Mouse (Mus musculus): ENCODE data around the gene Prm3. TPM values are rescaled to one million over a fixed set of nuclear protein-coding genes. Genes with fewer than 3 reads are reported as not detected.

The Prm3 gene
- total RNA-seq (2023), result not detected

GRCm38 (mm10) chr16:10790702-10791101 is at the start of gene Prm3:
Gene Prm3, minus strand, starts transcription at chr16:10790914.

GRCm38 (mm10) chr16:10834911-10835587 is 44.3 kb upstream of the Prm3 start, which contains the start of gene Rmi2:
Gene Rmi2, plus strand, starts transcription at chr16:10835059.

GRCm38 (mm10) chr16:10812865-10813371 is 22.2 kb upstream of the Prm3 start, which contains the start of gene Gm11172:
Gene Gm11172, plus strand, starts transcription at chr16:10812915.

GRCm38 (mm10) chr16:10805789-10806527 is 15.2 kb upstream of the Prm3 start, which contains the start of gene Prm1:
Gene Prm1, minus strand, starts transcription at chr16:10805839.

GRCm38 (mm10) chr16:10796034-10796433 is 5.3 kb upstream of the Prm3 start, which contains the start of gene Prm2:
Gene Prm2, minus strand, starts transcription at chr16:10796134.

DNA sequence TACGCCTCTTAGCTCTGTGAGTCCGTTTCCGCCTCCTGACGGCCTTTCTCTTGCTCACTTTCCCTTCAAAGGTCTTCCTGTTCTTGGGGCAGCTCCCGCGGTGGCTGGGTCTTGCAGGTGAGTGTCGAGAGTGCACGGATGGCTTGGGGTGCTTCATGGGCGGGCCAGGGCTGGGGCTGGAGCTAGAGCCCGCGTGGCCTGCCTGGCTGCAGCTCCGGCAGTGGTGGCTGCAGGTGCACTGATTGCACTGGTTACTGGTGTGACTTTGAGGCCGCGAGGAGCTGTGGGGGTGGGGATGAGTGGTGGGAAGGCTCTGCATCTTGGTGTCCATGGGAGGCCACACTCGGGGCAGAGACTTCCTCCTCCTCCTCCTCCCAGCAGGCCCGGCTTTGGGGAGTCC is 2.4 kb downstream of the Prm3 start, which contains the start of gene Tnp2:
TSS of gene Tnp2 (minus strand) at position 390 of the 400 bp plus-strand sequence.

GRCm38 (mm10) chr16:10785371-10786231 is 5.1 kb downstream of the Prm3 start, which contains the start of gene Socs1:
Gene Socs1, minus strand, starts transcription at chr16:10785536.

Other genes starting within 250 kb of the Prm3 start
- 10 to 100 TPM; 20.7 to 23.0 TPM for gene Dexi, start 247.9 kb downstream of the Prm3 start, total RNA-seq (2023)
- gene Clec16a, start 245.6 kb downstream of the Prm3 start, total RNA-seq (2023), result 10 to 100 TPM; 32.4 to 39.9 TPM
- gene Socs1, start 5.4 kb downstream of the Prm3 start, total RNA-seq (2023), result 10 to 100 TPM; 21.3 to 23.7 TPM
- gene Tnp2, start 2.3 kb downstream of the Prm3 start, total RNA-seq (2023), result not detected
- not detected for gene Prm2, start 5.2 kb upstream of the Prm3 start, total RNA-seq (2023)
- not detected for gene Prm1, start 14.9 kb upstream of the Prm3 start, total RNA-seq (2023)
- not detected for gene Gm11172, start 22.0 kb upstream of the Prm3 start, total RNA-seq (2023)
- gene Rmi2, start 44.1 kb upstream of the Prm3 start, total RNA-seq (2023), result 1 to 10 TPM; 8.1 to 8.7 TPM